Mouse (Mus musculus) heart, embryonic 16.5 days (tissue): ENCODE measurements at regions not wholly inside any gene's neighbourhood (a gene's known extent, or its start where the extent isn't known, plus 50 kb on each side); places are given as distances from the start of the nearest gene placed in this dataset.

Experiments
- ATAC-seq: fragments of 200-750 bp; cut with Nextera tagmentation; replicated peaks from 2 replicates; pipeline ENCODE4 v1.8.0; 2017; ENCODE audit warnings: moderate number of reproducible peaks; ENCODE audit not compliant: insufficient read depth, low FRiP score; ENCODE audit errors: extremely low read depth
- H3K27ac ChIP-seq: fragments of 300-500 bp; sonication (generic); 2 replicates; pipeline ENCODE4 v1.5.1; 2014; ENCODE audit warnings: mild to moderate bottlenecking, low read length, control low read depth, moderate library complexity
- H3K27me3 ChIP-seq: fragments of 300-500 bp; sonication (generic); 2 replicates; pipeline ENCODE4 v1.6.1; 2014; ENCODE audit warnings: low read length, mixed read lengths; ENCODE audit not compliant: control insufficient read depth, insufficient read depth
- H3K36me3 ChIP-seq: fragments of 300-500 bp; sonication (generic); 2 replicates; pipeline ENCODE4 v1.6.1; 2014; ENCODE audit not compliant: control insufficient read depth, insufficient read depth
- H3K4me1 ChIP-seq: fragments of 300-500 bp; sonication (generic); 2 replicates; pipeline ENCODE4 v1.6.1; 2014; ENCODE audit warnings: low read length, mixed read lengths; ENCODE audit not compliant: control insufficient read depth, insufficient read depth
- H3K4me2 ChIP-seq: fragments of 300-500 bp; sonication (generic); 2 replicates; pipeline ENCODE4 v1.6.1; 2014; ENCODE audit warnings: low read depth, mild to moderate bottlenecking, control low read depth, low read length
- H3K4me3 ChIP-seq: fragments of 300-500 bp; sonication (generic); 2 replicates; pipeline ENCODE4 v1.5.1; 2014; ENCODE audit warnings: mild to moderate bottlenecking, control low read depth, low read length
- H3K9ac ChIP-seq: fragments of 300-500 bp; sonication (generic); 2 replicates; pipeline ENCODE4 v1.6.1; 2014; ENCODE audit warnings: low read length, control low read depth
- H3K9me3 ChIP-seq: fragments of 300-500 bp; sonication (generic); replicated peaks from 2 replicates; pipeline ENCODE4 v1.6.1; 2016; ENCODE audit warnings: low read length; ENCODE audit not compliant: control insufficient read depth
- WGBS: fragments of 180-500 bp; shearing (Covaris S2); extraction: QIAGEN DNeasy Blood & Tissue Kit; methylation state at CpG from one replicate; pipeline ENCODE4 v1.1.7; 2014; 5-methylcytosine and 5-hydroxymethylcytosine counted together

- no peaks in the 10 kb centered on the region for H3K36me3 ChIP-seq
- H3K27ac ChIP-seq: no peak overlapping the region
- no peak for ATAC-seq
Measured at GRCm38 (mm10) chr13:37546556-37546955, 201.5 kb downstream of the Ly86 start.

GRCm38 (mm10) chr13:37550584-37550983 lies 205.6 kb downstream of the Ly86 start:
- no peak for ATAC-seq
- no peak overlapping the region for H3K9ac ChIP-seq
- H3K4me3 ChIP-seq: no peak overlapping the region
- peaks cover 5% of the 10 kb centered on the region for H3K4me1 ChIP-seq
- H3K27ac ChIP-seq: no peak overlapping the region
- no peaks in the 10 kb centered on the region for H3K9me3 ChIP-seq
- 70% methylated on average over 4 of the region's 4 CpGs for WGBS
- H3K4me2 ChIP-seq: no peak overlapping the region
- no peaks in the 10 kb centered on the region for H3K27me3 ChIP-seq
- no peaks in the 10 kb centered on the region for H3K36me3 ChIP-seq

More at GRCm38 (mm10) chr13:37546556-37546955, 201.5 kb downstream of the Ly86 start:
- no peaks in the 10 kb centered on the region for H3K9me3 ChIP-seq
- no peak overlapping the region for H3K9ac ChIP-seq
- WGBS: 66% methylated on average over 3 of the region's 3 CpGs
- no peak overlapping the region for H3K4me2 ChIP-seq
- no peaks in the 10 kb centered on the region for H3K27me3 ChIP-seq
- H3K4me1 ChIP-seq: peaks cover 9% of the 10 kb centered on the region
- no peak overlapping the region for H3K4me3 ChIP-seq

- Histone ChIP-seq H3K9me3 (no peaks in the 10 kb centered on the region), H3K27ac (no peak overlapping the region), H3K4me3 (no peak overlapping the region), H3K27me3 (no peaks in the 10 kb centered on the region), H3K36me3 (no peaks in the 10 kb centered on the region), H3K4me1 (peaks cover 6% of the 10 kb centered on the region), H3K4me2 (no peak overlapping the region), H3K9ac (no peak overlapping the region)
- no peak for ATAC-seq
- WGBS: 71% methylated on average over 5 of the region's 5 CpGs
Measured at GRCm38 (mm10) chr13:37553392-37553791, 208.4 kb downstream of the Ly86 start.

GRCm38 (mm10) chr13:37557183-37557582 lies 212.2 kb downstream of the Ly86 start:
- Histone ChIP-seq H3K27me3 (no peaks in the 10 kb centered on the region), H3K4me2 (no peak overlapping the region), H3K4me1 (peaks cover 42% of the 10 kb centered on the region), H3K9ac (no peak overlapping the region), H3K9me3 (no peaks in the 10 kb centered on the region), H3K36me3 (no peaks in the 10 kb centered on the region), H3K27ac (no peak overlapping the region), H3K4me3 (no peak overlapping the region)
- WGBS: 80% methylated on average over 6 of the region's 8 CpGs
- no peak for ATAC-seq

- Histone ChIP-seq H3K4me3 (no peak overlapping the region), H3K9ac (no peak overlapping the region), H3K27me3 (no peaks in the 10 kb centered on the region), H3K36me3 (no peaks in the 10 kb centered on the region), H3K4me2 (no peak overlapping the region), H3K27ac (no peak overlapping the region), H3K4me1 (peaks cover 47% of the 10 kb centered on the region), H3K9me3 (no peaks in the 10 kb centered on the region)
- 65% methylated on average over 5 of the region's 5 CpGs for WGBS
- no peak for ATAC-seq
Measured at GRCm38 (mm10) chr13:37557766-37558165, 212.8 kb downstream of the Ly86 start.

GRCm38 (mm10) chr13:37559056-37559455 lies 214.0 kb downstream of the Ly86 start:
- 52% methylated on average over 5 of the region's 5 CpGs for WGBS
- Histone ChIP-seq H3K36me3 (no peaks in the 10 kb centered on the region), H3K27ac (no peak overlapping the region), H3K27me3 (no peaks in the 10 kb centered on the region), H3K4me1 (peaks cover 51% of the 10 kb centered on the region), H3K9me3 (no peaks in the 10 kb centered on the region), H3K9ac (no peak overlapping the region), H3K4me2 (no peak overlapping the region), H3K4me3 (no peak overlapping the region)
- no peak for ATAC-seq

- Histone ChIP-seq H3K4me1 (peaks cover 51% of the 10 kb centered on the region), H3K9ac (no peak overlapping the region), H3K27me3 (no peaks in the 10 kb centered on the region), H3K4me3 (no peak overlapping the region), H3K27ac (no peak overlapping the region), H3K9me3 (no peaks in the 10 kb centered on the region), H3K36me3 (no peaks in the 10 kb centered on the region), H3K4me2 (no peak overlapping the region)
- 0 out of 2 replicates have a peak, but pooled peaks have one; percentile 15 for ATAC-seq
- WGBS: 53% methylated on average over 7 of the region's 7 CpGs
Measured at GRCm38 (mm10) chr13:37559706-37560313, 214.8 kb downstream of the Ly86 start.

- Histone ChIP-seq H3K9me3 (no peaks in the 10 kb centered on the region), H3K27me3 (no peaks in the 10 kb centered on the region), H3K36me3 (no peaks in the 10 kb centered on the region), H3K9ac (no peak overlapping the region), H3K4me3 (no peak overlapping the region), H3K4me2 (no peak overlapping the region), H3K27ac (no peak overlapping the region), H3K4me1 (peaks cover 51% of the 10 kb centered on the region)
- 30% methylated on average over 9 of the region's 9 CpGs for WGBS
- no peak for ATAC-seq
Measured at GRCm38 (mm10) chr13:37560387-37560786, 215.4 kb downstream of the Ly86 start.

- Histone ChIP-seq H3K9me3 (no peaks in the 10 kb centered on the region), H3K27ac (no peak overlapping the region), H3K4me2 (no peak overlapping the region), H3K27me3 (no peaks in the 10 kb centered on the region), H3K9ac (no peak overlapping the region), H3K4me3 (no peak overlapping the region), H3K4me1 (peaks cover 51% of the 10 kb centered on the region), H3K36me3 (no peaks in the 10 kb centered on the region)
- WGBS: 53% methylated on average over 3 of the region's 3 CpGs
- ATAC-seq: no peak
Measured at GRCm38 (mm10) chr13:37560800-37561199, 215.8 kb downstream of the Ly86 start.
